Mouse (Mus musculus) right cerebral cortex, adult 2 months (tissue): ENCODE measurements at regions not wholly inside any gene's neighbourhood (a gene's known extent, or its start where the extent isn't known, plus 50 kb on each side); places are given as distances from the start of the nearest gene placed in this dataset.

Experiments
- DNase-seq, 2 experiments: peaks; one replicate each; pipeline ENCODE4 v3.0.0; 2021 to 2022; ENCODE audit warnings: low spot score in 2 of 2

DNA sequence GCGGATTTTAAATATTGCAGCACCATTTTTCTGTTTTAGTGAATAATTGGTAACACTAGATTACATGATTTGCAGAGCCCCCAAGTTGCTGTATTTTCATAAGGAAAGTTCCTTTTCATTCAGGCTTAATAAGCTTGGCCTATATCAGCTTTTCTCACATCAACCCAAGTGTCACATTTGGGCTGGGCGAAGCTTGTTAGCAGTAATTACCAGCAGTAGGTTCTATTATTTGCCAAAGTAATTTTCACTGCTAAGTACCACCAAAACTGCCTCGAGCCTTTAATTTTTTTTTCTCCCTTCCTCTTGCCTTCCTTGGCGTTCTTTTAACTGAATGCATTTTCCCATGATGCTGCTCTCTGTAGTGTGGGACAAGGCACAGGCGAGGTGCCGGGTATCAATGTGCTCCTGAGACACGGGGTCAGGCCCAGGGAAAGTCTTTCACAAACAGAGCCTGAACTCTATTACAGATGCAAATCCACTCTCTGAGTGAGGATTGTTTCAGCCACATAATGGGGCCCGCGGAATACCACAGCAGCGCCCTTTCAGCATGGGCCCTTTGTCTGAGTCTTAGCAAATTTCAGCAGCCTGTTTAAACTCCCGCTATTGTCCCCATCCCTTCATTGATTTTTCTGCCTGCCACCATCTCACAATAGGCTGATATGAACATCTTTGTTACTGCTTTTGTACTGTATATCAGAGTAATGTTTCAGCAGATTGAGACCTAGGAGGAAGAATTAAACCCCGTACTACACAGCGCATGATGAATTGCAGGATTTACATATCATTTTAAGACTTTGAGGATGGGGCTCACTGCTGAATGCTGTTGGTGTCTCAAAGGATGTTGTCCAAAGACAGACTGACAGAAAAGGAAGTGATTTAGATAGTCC lies 205.1 kb upstream of the Epha3 start:
- DNase-seq: peak; percentile 2 to 3

DNA sequence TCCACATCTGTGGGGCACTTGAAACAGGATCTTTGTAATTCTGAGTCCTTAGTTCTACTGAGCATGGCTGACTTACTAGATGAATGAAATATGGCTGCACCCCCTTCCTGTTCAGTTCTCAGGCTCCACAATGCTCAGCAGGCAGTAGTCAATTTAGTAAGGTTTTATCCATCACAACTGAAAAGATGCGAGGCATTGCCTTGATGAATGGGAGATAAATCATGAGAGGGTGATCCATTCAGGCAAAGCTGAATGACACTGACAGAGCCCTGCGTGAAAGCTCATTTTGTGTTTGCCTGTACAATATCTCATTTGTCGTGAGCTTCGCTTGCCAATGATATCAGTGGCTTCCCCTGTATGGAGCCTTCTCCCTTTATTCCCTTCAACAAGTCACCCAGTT lies 198.6 kb upstream of the Epha3 start:
- DNase-seq: no peak

DNA sequence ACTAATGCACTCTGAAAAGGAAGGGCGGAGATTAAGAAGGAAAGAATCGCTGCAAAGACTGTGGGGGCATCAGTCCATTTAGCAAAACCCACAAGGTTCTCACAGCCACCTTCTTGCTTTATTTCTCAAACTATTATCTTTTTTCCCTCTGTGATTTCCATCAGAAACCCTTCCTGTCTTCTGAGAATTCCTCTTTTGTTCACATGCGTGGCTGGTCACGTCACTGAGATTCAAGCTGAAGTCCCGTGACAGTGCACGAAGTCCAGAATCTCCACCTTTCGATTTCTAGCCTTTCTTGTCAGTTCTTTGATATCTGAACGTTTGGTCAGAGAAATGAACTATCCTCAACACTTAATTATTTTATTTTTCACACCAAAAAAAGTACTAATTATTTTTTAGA lies 194.7 kb upstream of the Epha3 start:
- no peak for DNase-seq

DNA sequence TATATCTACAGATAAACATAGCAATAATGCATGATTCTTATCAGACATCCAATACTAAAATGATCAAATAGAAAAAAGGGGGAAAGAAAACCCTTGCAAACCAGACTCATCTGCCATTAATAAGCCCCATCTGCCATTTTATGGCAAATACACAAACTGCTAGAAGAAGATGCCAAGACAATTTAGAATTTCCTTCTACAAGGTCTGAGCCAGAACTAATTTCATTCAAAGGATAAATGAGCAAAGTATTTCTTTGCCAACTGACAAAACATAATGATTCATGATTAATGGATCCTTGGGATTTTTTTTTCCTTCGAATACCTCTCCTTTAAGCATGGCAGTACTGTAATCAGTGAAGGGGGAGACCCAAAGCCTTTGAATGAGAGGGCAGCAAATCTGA lies 190.4 kb upstream of the Epha3 start:
- DNase-seq: no peak

DNA sequence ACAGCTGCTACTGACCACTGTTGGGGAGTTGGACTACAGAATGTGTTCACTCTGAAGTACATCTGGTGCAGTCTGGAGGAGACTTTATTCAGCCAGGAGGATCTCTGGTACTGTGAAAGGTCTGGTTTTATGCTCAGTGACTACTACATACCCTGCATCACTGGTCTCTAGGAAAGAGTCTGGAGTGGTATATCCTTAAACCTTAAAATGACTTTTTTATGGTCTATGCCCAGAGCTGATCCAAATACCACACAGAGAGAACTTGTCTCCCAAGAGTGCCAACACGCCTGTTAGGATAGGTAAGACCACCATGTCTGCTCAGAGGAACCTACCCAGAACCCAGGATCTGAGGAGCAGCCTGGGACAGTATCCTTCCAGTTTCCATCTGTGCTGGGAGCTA lies 184.1 kb upstream of the Epha3 start:
- no peak for DNase-seq

DNA sequence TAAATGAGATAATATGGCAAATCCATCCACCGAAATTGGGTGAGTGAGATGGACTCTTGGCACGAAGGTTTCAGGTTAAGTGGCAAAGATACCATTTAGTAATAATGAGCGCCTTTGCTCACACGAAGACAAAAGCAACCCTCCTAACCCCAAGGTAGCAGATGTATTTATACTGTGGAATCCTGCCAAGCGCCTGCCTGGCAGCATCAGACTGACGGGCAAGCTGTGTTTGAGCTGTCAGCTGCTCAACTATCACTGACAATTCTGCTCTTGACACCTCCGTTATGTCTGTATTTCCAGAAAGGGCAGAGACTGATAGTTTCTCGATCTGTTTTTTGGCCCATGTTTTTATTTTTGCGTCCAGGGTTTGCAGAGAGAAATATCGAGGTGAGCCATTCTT lies 169.1 kb upstream of the Epha3 start:
- DNase-seq: no peak

DNA sequence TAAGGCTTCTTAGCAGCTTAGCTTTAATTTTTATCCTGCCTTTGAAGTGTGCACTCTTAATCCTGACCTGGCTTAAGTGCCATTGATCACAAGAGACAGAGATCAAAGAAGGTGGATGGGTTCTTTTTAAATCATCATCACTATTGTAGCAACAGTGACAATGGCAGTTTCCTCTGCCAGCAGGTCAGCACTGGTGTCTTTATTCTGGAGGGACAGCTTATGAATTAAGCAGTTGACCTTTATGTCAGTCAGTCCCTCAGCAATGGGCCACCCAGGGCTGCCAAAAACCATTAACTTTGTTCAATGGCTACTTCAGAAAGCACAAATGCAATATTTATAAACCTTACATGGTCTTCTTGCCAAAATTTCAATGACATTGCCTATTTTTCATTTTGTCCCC lies 160.0 kb upstream of the Epha3 start:
- DNase-seq: no peak

DNA sequence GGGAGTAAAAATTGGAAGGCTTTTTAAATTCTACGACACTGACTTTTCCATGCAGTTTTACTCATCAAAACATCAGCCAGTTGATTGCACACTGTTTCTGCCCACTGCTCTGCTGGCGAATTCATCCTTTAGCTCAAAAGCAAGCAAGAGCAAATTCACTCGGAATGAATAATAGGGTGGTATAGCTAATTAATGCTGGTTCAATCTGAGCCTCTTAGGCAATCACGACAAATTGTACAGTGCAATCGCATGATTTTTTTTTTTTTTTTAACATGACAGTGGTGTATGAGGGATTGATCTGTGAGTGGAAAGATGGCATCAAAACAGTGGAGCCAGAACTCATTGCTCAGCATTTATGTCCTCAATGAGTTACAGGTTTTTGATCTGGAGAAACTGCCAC lies 136.9 kb upstream of the Epha3 start:
- DNase-seq: peak in 1 of 2 experiments; percentile 2

DNA sequence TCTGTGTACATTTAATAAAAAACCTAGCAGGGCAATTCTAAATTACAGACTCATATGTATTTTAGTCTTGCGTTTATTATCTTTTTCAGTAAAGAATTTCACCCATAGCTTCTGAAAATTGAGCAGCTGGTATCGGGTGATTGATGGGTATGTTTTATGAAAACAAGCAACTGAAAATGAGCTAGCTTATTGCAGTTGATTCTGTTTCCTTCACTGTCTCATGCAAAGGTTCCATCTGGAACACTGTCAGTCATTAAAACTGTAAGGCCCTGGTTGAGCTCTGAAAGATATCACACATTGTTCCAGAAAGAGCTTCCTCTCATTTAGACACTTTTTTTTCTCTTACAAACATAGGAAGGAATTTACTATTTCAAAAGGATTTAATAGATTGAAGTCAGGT lies 103.4 kb upstream of the Epha3 start:
- DNase-seq: no peak

DNA sequence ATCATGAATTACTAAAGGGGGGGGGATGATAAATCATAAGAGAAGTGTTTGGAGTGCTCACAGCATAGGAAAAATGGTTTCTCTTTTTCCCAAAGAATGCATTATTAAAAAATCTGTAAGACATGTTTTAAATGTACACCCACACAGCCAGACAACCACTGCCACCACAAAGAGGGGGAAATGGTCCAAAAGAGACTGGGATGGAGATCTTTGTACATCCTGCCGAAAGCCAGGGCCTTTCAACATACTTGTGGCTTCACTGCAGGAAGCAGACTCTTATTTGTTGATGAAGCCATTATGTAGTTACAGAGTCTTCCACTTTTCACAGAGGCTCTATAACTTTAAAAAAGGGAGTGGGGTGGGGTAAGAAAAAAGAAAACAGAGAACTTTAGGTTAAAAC lies 96.8 kb upstream of the Epha3 start:
- DNase-seq: no peak

DNA sequence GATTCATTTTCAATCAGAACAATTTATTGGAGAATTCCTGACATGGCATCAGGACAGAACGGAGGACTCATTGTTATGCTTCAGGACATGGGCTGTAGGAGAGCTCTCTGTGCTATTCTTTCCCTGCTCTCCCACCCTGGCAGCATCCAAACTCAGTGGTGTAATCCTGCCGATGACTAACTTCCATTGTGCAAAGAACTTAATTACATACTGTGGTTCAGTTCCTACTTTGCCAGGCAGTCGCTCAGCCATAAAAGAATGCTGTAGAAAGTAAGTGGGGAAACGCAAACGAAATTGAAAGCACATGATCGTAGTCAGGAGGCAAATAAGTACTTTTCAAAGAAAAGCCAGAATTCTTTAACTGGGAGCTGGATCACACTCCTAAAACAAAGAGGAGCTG lies 94.2 kb upstream of the Epha3 start:
- peak; percentile 17 to 28 for DNase-seq

DNA sequence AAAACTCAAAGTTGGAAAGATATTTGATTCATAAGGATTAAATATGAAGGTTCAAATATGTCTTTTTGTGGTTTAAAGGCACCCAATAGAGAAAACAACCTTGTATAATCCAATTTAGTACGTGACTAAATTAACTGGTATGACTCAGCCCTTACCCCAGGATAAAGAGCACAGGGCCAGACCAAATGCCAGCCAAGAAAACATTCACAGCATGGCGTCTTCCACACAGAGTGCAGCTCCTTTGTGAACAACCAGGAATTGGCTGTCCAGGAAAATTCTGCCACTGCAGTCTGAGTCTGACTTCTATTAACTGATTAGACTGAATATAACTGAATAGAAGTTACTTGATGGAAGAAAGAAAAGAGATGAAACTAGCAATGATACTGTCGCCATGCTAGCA lies 61.2 kb upstream of the Epha3 start:
- DNase-seq: no peak

DNA sequence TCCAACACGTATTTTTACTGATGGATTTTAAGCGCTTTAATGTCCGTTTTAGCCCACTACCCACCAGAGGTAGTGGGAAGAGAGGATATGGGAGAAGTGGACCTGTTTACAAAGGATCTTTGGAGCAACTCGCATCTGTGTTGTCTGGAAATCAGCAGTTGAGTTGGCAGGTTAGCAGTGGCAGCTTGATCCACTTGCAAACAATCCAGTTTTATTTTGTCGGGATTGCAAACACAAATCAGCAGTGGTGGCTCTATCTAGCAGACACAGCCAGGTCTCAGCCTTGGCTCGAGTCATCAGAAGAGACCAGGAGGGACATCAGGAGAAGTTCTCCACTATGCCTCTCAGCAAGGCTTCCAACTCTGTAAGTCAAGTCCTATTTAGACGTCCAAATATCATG lies 57.2 kb upstream of the Epha3 start:
- DNase-seq: no peak
